Mouse (Mus musculus) lung, postnatal 14 days (tissue): ENCODE measurements around the gene Evl.
"Not testable (repeated sequence)": the region's sequence is repeated elsewhere in the genome, so short reads cannot be mapped to it uniquely, and the experiment has no call there.

Source experiments
- DNase-seq: peaks from one replicate; pipeline ENCODE4 v3.0.0; 2021

Gene Evl

GRCm38 (mm10) chr12:108554120-108554841 is at the start of gene Evl:
Gene Evl, plus strand, starts transcription at chr12:108554720.
- peak; percentile 90 for DNase-seq

- DNase-seq: no peak
Measured at GRCm38 (mm10) chr12:108505846-108506245, 48.7 kb upstream of the Evl start.

- DNase-seq: not testable (repeated sequence)
Measured at GRCm38 (mm10) chr12:108507046-108507445, 47.5 kb upstream of the Evl start.

GRCm38 (mm10) chr12:108510571-108510970 is 43.9 kb upstream of the Evl start:
- DNase-seq: no peak

GRCm38 (mm10) chr12:108511009-108511408 is 43.5 kb upstream of the Evl start:
- peak; percentile 28 for DNase-seq

- no peak for DNase-seq
Measured at GRCm38 (mm10) chr12:108515464-108515863, 39.1 kb upstream of the Evl start.

- DNase-seq: no peak
Measured at GRCm38 (mm10) chr12:108519374-108519773, 35.1 kb upstream of the Evl start.

GRCm38 (mm10) chr12:108529214-108529613 is 25.3 kb upstream of the Evl start:
- DNase-seq: peak; percentile 50

- no peak for DNase-seq
Measured at GRCm38 (mm10) chr12:108534484-108534883, 20.0 kb upstream of the Evl start.

- no peak for DNase-seq
Measured at GRCm38 (mm10) chr12:108536461-108536860, 18.1 kb upstream of the Evl start.

- peak; percentile 43 for DNase-seq
Measured at GRCm38 (mm10) chr12:108541088-108541487, 13.4 kb upstream of the Evl start.

- no peak for DNase-seq
Measured at GRCm38 (mm10) chr12:108546508-108547153, 7.9 kb upstream of the Evl start.

GRCm38 (mm10) chr12:108547251-108547875 is 7.2 kb upstream of the Evl start:
- DNase-seq: no peak

- no peak for DNase-seq
Measured at GRCm38 (mm10) chr12:108551731-108552130, 2.8 kb upstream of the Evl start.

- DNase-seq: no peak
Measured at GRCm38 (mm10) chr12:108553079-108553478, 1.4 kb upstream of the Evl start.

- DNase-seq: peak; percentile 32
Measured at GRCm38 (mm10) chr12:108554861-108555556, 489 bp downstream of the Evl start.

- DNase-seq: no peak
Measured at GRCm38 (mm10) chr12:108558194-108558593, 3.7 kb downstream of the Evl start.

GRCm38 (mm10) chr12:108563238-108563637 is 8.7 kb downstream of the Evl start:
- DNase-seq: no peak

GRCm38 (mm10) chr12:108564910-108565506 is 10.5 kb downstream of the Evl start:
- DNase-seq: no peak

GRCm38 (mm10) chr12:108579156-108579871 is 24.8 kb downstream of the Evl start:
- DNase-seq: no peak

GRCm38 (mm10) chr12:108583775-108584174 is 29.3 kb downstream of the Evl start:
- peak; percentile 49 for DNase-seq

GRCm38 (mm10) chr12:108590131-108590530 is 35.6 kb downstream of the Evl start:
- no peak for DNase-seq
